Mouse (Mus musculus) left cerebral cortex, adult 8-10 months (tissue): ENCODE results near the gene Cpsf7. TPM values are rescaled to one million over a fixed set of nuclear protein-coding genes. Genes with fewer than 3 reads are reported as not detected.

Experiments used
- total RNA-seq, 4 experiments: library from RNA; stranded (reverse); gene quantifications; 2 replicates each; pipeline ENCODE4 v1.2.4; 2022

Cpsf7 gene
- total RNA-seq, 4 experiments from 2014 or later, result 74.4 to 82.2 (median 78.3) TPM

Other genes starting within 250 kb of the Cpsf7 start
- 10 to 100 TPM; 72.6 to 77.7 (median 74.9) TPM for gene Dagla, start 220.4 kb upstream of the Cpsf7 start, total RNA-seq
- gene Syt7, start 136.2 kb upstream of the Cpsf7 start, total RNA-seq, result 100 to 1,000 TPM; 268 to 306 (median 296) TPM
- 10 to 100 TPM; 49.9 to 67.8 (median 54.8) TPM for gene Lrrc10b, start 67.8 kb upstream of the Cpsf7 start, total RNA-seq
- 1 to 10 TPM; 1.0 to 3.1 (median 1.7) TPM for gene Ppp1r32, start 42.3 kb upstream of the Cpsf7 start, total RNA-seq
- gene Sdhaf2, start 876 bp downstream of the Cpsf7 start, total RNA-seq, result 10 to 100 TPM; 47.1 to 55.9 (median 51.2) TPM
- gene Tmem216, start 31.0 kb downstream of the Cpsf7 start, total RNA-seq, result 10 to 100 TPM; 10.9 to 13.8 (median 12.9) TPM
- gene Cyb561a3, start 51.9 kb downstream of the Cpsf7 start, total RNA-seq, result 10 to 100 TPM; 12.4 to 13.2 (median 12.8) TPM
- gene Tmem138, start 52.1 kb downstream of the Cpsf7 start, total RNA-seq, result 10 to 100 TPM; 13.8 to 15.5 (median 14.5) TPM
- 100 to 1,000 TPM; 181 to 219 (median 206) TPM for gene Ddb1, start 80.1 kb downstream of the Cpsf7 start, total RNA-seq
- gene Tkfc, start 80.4 kb downstream of the Cpsf7 start, total RNA-seq, result 10 to 100 TPM; 17.4 to 19.9 (median 19.3) TPM
- gene Vwce, start 108.9 kb downstream of the Cpsf7 start, total RNA-seq, result under 1 TPM; 0.39 to 0.77 (median 0.47) TPM
- not detected for gene Pga5, start 152.8 kb downstream of the Cpsf7 start, total RNA-seq
- gene Vps37c, start 163.5 kb downstream of the Cpsf7 start, total RNA-seq, result 10 to 100 TPM; 17.8 to 23.9 (median 20.9) TPM
- gene Cd5, start 213.7 kb downstream of the Cpsf7 start, total RNA-seq, result under 1 TPM; 0.13 to 0.51 (median 0.43) TPM